Mouse (Mus musculus) adrenal gland, adult (tissue): ENCODE measurements around the gene Bach2.

ENCODE experiments used
- DNase-seq, 2 experiments: peaks; one replicate each; pipeline ENCODE4 v3.0.0; 2022 to 2023; ENCODE audit warnings: low spot score in 1 of 2; ENCODE audit not compliant: inconsistent age in 2 of 2

Gene Bach2

DNA sequence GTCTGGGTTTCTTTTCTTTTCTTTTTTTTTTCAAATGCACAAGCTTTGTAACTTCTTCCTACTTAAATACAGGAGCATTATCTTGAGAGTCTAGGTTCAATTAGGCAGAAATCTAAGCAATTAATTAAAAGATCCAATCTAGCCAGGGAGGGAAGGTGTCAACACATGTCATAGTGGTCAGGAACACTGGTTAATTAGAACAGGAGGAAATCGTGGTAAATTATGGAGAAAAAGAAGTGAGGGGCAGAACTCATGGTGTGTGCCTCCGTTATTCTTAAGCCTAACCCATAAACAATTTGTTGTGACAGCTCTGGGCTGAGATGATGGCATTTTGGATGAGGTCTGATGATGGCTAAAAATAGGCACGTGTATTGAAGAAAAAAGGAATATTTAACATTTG lies 87.0 kb downstream of the Bach2 start:
- no peak for DNase-seq

DNA sequence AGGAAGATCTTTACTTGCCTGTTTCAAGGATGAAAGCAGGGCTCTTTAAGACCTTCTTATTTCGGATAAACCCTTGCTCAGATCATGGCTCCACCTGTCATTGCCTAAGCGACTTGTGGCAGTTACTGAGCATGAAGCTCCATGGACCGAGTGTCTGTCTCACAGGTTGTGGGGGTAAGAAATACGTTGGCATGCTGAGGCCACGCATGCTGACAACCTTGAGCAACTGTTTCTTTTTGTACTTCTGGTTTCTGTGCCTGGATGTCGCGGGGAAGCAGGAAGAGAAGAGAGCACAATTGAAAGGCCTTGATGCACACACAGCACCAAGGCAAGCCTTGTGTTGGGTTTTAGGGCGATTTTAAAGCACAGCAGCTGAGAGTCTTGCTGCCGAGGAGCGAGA lies 87.7 kb downstream of the Bach2 start:
- no peak for DNase-seq

DNA sequence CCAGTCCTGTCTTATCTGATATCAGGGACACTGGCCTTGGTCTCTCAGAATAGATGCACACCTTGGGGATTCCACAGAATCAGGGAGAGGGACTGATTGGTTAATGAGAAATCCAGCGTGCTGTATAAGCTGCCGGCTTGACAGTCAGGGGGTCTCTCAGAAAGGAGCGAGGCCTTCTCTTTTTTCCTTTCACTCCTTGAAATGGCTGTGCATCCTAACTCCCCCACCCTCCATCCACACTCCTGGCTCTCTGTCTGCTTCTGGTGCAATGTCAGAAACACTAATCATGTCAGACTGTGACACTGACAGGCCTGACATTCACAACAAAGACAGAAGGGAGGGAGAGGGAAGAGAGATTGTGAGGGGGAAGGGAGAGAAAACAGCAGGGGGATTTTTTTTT lies 88.3 kb downstream of the Bach2 start:
- no peak for DNase-seq

DNA sequence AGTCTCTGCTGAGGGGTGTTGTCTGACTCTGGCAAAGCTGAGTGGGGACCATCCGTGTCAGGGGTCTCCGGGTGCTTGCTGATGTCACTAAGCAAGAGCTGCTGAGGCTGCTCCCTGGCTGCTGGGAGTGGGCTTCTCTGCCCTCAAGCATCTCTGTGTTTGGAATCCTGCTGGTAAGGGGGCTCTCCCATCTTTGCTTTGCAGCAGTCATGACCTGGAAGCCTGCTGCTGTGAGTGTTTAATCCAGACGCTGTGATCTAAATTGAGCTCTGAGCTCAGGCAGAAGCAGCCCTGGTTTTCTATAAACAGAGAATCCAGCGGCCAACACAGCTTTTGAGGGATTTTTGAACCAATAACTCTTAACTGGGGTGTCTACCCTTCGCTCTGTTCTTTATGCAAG lies 89.0 kb downstream of the Bach2 start:
- no peak for DNase-seq

DNA sequence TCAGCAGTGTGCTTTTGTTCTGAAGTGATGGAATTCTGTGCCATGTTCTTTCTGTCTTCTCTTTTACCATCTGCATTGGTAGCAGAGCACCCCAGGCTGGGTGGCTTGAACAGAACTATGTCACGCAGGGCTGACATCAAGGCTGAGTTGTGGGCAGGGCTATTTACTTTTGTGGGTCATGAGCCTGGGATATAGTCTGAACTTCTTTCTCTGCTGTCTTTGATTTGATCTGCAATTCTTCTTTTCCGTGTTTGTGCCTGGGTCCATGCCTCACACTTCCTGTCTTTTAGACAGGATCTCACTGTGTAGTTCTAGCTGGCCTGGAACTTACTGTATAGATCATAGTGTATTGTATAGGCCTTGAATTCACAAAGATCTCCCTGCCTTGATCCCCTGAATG lies 90.0 kb downstream of the Bach2 start:
- no peak for DNase-seq

DNA sequence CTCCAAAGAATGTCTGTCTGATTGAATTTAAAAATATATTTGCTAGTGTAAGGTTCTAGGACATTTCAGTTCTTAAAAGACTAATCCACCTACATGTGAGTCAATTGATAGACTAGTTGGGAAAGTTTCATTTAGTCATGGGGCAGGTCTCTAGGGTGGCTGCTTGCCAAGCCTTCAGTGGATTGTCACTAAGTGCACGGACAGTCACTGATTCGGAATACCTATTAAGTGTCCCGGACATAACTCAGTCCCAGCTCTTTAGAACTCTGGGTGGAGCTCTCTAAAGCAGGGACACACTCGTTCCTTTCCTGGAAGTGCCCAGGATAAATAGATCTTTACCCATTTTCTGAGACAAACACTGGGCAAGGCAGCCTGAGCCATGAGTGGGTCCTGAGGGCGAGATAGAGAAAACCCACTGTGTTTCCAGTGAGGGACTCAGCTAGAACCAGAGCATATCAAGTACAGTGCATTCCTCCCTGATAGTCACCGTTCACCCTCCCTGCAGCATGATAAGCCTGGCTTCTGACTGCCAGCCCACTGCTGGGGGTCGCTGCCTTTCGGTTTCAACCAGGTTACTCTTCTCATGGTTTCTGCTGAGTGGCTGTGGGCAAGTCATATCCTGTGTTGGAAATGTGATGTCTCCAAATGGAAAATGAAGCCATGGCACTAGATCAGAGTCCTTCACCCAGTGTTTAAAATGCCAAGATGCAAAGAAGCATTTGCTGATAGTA lies 92.1 kb downstream of the Bach2 start:
- no peak for DNase-seq

DNA sequence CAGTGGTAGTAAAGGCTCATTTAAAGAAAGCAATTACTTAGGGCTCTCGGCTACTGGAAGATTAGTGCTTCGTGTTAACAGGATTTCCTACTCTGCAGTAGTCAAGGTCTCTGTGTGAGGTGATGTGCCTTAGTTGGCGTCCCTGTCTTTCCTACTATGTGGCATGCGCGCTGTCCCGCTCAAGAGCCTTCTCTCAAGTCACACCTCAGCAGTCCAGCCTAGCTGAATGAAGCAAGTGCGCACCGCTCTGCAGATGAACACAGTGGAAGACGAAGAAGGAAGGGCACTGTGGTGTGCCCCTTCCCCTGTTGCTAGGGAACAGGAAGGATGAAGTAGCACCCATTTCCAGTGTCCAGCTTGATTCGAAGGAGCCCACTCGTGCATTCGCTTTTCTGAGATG lies 93.4 kb downstream of the Bach2 start:
- DNase-seq = no peak

DNA sequence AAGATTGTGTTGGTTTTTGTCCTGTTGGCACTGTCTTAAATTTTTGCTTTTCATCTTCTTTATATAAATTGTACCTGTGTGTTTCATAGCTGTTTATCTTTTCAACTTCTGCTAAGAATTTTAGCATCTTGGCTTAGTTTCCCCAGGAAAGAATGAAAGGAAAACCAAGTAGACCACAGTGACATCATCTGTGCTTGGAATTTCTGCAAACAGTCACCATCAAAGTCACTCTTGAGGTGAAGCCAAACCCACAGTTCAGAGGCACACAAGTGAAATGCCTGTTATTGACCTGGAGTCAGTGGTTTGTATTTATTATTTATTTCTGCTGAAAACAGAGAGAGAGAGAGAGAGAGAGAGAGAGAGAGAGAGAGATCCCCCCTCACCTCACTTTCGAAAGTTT lies 95.5 kb downstream of the Bach2 start:
- DNase-seq = no peak

DNA sequence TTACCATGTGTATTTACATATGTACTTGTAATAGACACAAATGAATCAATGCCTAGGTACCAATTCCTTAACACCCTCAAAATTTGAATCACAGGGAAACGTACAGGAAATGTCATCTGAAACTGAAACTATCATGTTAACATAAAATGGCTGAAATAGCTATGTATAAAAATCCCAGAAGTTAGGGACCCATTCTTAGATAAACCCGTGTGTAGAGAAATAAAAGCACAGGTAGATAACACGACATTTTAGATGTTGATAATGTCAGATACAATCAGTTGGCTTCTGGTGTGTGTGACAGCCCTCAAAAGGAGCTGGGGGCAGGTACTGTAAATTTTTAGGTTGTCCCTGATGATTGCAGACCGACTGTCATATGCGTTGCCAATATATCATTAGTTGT lies 96.2 kb downstream of the Bach2 start:
- no peak for DNase-seq

DNA sequence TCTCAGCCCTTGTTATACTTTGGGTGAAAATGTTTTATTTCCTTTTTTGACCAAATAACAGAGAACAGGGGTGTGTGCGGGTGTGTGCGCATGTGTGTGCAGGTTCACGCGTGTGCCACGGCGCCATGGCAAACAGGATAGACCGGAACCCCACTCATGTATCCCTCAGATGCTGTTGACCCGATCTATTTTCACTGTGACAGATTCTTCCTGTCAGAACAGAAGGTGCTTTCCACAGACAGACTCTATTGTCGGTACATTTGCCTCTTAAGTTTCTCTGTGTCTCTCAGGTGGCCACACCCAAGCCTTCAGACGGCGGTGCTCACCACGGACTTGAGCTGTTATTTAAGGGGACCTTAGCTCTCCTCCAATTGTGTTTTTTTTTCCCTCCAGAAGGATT lies 97.1 kb downstream of the Bach2 start:
- no peak for DNase-seq

DNA sequence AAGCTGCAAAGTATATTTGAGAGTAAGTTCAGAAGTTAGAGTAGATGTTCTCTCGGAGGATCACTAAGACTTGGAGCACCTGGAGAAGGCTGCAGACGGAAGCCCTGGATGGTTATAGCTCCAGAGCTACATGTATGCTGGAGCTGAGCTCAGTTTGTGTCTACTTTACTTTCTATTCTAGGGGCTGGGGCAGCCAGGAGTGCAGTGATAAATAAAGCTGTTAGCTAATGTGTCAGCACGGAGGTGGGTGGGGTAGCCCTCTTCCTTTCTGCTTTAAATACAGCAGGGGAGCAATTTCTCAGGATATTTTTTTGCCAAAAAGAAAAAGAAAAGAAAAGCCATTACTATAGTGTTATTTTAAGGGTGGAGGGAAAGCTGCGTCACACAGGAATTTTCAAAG lies 98.0 kb downstream of the Bach2 start:
- DNase-seq = no peak

DNA sequence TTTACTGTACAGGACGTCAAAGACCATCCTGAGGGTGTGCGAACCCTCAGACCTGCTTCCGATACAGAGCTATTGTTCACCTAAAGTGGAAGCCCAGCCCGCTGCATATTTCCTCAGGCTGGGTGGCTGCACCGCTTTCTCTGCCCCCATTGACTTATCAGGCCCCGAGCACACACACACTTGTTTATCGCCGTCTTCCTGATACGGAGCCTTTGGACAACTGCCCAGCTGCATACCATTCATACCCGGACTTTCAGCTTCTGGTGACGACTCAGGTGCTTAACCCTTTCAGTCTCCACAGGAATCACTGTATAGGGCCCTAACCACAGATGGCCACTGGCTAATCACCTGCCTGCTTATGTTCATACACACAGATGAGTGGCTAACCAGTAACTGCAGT lies 99.0 kb downstream of the Bach2 start:
- peak; percentile 42 to 68 for DNase-seq

DNA sequence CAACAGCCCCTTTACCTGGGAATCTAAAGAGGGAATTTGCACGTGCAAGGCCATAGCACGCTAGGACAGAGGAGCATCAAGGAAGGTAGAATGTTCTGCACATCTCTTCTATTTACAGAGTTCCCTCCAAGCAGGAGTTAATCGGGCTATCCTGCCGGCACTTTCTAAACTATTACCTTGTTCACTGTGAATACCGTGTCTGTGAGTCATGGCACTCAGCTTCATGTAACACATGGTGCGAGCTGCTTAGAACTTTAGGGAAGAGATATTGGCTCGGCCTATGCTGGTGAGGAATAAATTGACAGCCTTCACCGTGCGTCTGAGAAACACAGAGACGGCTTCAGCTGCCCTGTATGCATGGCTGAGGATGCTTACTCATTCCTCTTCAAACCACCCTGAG lies 99.8 kb downstream of the Bach2 start:
- DNase-seq = no peak

DNA sequence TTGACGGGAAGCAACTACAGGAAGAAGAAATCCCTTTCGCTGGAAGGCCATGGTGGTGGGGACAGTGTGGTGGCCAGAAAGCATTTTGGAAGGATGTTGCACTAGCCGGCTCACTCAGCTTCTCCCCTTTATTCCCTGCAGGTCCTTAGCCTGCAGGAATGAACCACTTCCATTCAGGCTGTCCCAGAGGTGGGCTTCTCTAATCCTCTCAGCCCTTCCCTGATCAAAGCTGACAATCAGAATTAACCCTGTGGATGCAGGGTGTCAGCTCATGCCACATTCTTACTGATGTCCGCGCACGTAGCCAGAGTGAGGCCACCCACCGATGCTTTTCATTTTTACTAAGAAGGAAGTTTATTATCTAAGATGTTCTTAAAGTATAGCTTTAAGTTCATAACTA lies 102.2 kb downstream of the Bach2 start:
- no peak for DNase-seq

DNA sequence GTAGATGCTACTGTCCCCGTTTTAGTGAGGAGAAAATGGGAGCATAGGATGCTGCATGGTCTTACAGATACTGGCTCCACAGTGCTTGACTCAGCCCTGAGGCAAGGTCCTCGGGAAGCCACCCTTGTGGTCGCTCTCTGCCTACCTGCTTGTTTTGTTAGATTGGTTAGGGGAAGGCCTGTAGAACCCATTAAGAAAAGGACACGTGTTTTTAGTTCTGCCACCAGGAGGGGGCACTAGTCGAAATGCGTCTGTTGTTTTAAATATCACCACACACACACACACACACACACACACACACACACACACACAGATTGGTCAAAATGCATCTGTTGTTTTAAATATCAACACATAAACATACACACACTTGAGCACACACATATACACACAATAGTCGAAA lies 103.7 kb downstream of the Bach2 start:
- no peak for DNase-seq

DNA sequence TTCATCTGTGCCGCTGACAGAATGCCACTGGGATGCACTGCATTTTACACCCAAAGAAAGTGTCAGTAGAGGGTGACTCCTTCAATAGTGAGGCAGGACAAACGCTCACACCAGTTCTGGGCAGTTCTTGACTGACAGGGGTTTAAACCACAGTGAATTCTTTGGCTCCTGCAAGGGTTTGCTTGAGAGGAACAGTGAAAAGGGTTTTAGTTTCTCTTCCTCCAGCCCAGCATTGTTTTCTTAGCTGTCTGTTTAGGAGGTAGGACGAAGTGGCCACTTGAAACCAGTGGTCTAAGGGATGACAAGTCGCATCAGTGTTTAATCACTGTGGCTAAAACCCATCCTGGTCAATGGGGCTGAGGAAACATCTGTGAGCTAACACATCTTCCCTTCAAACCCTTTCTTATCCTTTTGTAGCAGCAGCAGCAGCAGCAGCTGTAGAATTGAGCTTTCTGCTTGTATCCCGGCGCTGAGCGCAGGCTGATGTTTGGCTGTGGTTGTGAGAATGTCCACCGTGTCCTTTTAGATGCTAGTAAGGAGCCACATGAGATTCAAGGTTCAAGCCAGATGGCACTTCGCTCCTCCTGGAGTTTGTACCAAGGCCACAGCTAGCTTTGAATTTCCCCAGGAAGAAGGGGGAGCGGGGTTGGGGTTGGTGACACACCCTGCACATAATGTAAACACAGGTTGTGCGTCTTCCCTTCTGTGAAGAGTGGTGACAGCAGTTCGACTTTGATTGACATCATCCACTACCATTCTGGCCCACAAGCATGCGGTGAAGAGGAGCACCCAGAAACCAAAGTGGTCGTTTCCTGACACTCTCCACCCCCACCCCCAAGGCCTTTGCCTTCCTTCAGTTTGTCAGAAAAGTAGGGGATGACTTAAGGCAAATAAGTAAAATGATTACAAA lies 104.9 kb downstream of the Bach2 start:
- no peak for DNase-seq

DNA sequence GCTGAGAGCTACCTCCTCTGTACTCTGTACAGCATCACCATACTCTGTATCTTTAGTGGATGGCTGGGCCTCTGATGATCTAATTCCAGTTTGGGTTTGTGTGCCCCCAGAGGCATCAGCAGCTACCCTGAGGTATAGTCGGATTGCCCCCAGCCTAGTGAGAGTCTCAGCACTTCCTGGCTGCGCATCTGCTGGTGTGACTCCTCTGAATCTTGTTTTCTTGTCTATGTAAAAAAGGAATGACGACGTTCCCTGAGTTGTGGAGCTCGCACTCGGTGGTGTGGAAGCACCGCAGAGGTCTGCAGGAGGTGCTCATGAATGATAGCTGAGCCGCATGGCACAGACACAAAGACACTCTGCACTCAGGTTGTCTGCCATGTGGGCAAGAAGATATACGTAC lies 105.7 kb downstream of the Bach2 start:
- DNase-seq = no peak

DNA sequence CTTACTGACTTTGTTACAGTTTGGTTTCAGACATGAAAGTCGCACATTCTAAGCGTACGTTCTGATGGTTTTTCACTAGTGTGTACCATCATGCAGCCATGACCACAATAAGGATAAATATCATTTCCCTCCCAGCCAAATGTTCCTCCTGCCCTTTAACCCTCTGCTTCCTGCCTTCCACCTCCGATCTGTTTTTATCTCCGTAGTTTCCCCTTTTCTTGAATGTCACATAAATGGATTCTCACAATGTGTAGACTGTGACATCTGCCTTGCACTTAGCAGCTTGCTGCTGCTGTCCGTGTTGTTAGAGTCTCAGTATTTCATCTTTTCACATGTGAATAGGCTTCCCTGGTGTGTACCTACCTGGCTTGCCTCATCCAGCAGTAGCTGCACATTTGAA lies 108.6 kb downstream of the Bach2 start:
- no peak for DNase-seq

DNA sequence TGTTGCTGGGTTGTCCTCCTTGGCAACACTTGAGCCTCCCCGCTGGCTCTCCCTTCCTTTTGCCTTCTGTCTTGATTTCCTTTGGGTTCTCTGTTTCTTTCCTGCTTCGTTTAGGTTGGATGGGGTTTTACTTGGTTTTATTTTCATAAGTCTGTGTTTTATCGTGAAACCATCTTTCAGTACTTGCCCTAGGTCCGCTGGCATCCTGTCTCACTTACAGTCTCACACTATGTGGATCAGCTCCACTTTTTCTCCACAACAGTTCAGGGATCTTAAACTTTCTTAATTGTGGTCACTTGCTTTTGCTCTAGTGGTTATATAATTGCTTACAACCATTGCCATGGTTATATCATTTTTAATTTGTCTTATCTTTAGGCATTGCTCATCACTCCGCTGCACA lies 109.1 kb downstream of the Bach2 start:
- DNase-seq = no peak

DNA sequence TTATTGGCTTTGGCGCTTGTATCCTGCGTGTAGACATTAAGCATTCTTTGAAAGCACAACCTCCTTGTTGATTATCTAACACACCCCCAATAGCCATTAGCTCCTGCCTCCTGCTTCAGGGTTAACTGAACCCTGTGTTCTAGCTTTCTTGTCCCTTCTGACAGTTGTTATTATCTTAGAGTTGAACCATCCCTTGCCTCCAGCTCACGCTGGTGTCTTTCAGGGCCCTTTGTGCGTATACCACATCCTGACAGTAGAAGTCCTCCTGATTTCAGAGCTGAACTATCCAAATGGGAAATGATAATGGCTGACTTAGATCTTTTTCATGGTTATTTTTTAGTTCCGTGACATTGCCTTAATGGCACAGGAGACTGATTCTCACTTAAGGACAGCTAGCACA lies 110.8 kb downstream of the Bach2 start:
- no peak for DNase-seq

DNA sequence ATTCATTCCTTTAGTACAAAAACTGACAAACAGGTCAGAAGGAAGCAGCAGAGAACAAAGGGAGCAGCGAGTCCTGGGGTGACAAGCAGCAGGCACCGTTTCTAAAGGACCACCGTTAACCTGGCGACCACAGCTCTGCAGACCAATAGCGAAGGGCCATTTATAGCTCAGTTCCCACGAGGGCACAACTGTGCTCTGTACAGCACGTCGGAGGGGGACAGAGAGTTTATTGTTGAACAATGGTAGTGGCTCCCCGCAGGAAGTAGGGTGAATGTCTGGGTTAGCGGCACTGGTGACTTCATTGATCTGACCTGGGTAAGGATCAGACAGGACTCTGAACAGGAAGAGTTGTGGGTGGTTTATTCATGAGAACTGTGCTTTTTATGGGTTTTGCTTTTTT lies 112.6 kb downstream of the Bach2 start:
- no peak for DNase-seq

DNA sequence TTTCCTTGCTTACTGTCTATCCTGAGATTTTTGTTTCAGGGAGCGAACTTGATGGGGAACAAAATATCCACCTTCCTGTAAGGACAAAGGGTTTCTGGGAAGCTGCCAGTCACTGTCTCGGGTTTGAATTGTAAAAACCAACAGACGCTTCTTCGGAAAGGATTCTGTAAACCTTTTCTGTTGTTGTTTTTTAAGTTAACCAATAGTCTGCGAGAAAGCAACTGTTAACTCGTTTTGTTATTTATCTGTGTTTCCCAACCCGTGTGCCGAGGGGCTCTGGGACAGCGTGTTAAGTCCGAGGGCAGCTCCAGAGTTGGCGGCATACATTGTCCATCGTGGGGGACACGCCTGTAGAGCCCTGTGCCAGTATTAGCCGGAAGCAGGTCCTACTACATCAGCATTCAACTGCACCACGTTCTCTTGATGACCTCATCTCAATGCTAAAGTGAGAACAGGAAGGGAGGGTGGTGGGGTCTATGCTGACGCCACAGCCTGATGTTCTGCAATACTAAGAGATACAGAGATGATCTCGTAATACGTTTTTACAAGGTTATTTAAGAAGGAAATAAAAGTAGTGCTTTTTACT lies 113.2 kb downstream of the Bach2 start:
- DNase-seq = no peak
